Mouse (Mus musculus) kidney, adult 9 months (tissue): Measurements from ENCODE around the gene A730071L15Rik.

Experiments
- DNase-seq: peaks from one replicate; pipeline ENCODE4 v3.0.0; 2022

The A730071L15Rik gene

DNA sequence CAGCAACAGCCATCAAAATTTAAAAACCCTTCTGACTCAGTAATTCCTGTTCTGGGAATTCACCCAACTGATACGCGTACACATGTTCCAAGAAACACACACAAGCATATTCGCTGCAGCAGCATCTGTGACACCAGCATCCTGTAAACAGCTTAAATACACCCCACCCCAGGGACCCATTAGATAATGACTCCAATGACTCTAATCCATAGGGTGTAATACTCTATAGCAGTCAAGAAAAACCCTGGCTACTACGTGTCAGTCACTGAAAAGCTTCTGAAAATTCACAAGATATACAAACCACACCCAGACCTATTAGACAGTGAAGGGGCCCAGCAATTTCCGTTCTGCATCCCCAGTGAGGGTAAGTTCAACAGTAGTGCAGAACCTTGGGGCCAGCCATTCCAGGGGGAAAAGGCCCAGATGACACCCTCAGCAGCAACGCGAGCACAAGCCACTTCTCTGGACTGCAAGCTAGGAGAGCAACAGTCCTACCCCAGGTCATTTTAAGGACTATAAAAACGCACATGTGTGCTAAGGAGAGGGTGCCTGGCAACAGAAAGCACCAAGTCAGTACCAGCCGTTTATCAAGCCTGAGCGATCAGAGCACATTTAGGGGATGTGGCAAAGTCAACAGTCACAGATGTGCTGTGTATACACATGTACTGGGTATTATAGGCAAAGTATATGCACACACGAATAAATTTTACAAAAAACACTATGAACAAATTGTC lies 15.5 kb upstream of the A730071L15Rik start:
- no peak for DNase-seq

DNA sequence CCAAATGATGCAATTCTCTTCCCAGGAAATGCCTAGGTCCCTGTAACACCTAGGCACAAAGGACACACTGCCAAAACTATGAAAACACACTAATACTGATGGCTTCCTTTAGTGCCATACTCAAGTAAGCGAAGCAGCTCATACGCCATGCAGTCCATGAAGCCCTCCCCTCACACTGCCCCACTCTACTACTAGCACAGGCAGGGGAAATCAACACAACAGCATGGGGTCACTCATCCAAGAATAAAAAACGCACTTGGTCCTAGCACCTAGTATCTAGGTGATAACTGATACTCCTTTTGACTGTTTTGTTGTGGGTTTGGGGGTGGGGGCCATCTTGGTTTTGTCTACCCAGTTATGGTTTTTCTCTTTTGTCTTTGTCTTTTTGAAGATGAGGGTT lies 12.4 kb upstream of the A730071L15Rik start:
- DNase-seq: no peak

DNA sequence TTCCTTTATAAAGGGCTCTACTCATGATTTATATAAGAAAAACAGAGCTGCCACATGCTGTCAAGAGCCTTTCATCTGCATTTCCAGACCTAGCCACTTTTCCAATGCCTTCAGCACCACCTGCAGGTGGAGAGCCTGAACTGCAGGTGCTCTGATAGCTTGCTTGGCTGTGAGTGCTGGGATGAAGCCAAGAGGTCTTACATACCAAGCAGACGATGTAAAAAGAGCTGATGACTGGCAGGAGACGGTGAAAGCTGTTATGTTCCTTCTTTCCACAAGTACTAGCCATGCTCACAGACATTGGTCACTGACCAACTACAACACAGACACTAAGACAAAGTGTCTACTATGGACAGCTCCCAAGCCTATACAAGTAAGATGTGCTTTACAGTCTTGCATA lies 12.0 kb upstream of the A730071L15Rik start:
- DNase-seq: peak; percentile 93

DNA sequence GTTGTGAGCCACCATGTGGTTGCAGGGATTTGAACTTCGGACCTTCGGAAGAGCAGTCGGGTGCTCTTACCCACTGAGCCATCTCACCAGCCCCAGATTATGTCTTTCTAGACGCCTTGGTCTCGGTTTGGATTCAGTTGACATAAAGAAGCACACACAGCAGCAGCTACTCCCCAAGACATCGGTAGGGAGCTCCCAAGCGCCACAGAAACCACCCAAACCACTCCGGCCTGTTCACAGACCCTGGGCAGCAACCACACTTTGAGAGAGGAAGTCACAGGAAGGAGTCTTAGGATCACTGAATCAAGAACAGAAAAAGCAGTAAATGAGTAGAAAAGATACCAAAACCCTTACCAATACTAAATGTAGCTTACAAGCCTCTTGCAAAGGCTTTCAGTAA lies 3.0 kb upstream of the A730071L15Rik start:
- no peak for DNase-seq

DNA sequence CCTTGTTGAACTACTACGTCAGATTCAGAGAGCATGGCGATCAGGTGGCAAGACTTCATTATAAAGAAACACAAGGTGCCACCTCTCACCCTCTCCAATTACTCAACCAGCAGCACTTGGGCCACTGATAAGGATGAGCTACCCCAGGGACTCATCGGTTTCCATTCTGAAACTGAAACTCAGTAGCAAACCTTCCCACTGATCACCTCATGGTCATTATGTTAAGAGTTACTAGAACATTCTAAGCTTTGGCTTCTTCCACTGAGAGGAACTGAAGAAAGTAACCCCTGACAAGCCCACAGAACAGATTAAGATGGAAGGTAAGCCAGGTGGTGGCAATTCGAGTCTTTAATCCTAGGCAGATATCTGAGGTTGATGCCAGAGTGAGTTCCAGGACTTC lies 1.4 kb upstream of the A730071L15Rik start:
- no peak for DNase-seq

DNA sequence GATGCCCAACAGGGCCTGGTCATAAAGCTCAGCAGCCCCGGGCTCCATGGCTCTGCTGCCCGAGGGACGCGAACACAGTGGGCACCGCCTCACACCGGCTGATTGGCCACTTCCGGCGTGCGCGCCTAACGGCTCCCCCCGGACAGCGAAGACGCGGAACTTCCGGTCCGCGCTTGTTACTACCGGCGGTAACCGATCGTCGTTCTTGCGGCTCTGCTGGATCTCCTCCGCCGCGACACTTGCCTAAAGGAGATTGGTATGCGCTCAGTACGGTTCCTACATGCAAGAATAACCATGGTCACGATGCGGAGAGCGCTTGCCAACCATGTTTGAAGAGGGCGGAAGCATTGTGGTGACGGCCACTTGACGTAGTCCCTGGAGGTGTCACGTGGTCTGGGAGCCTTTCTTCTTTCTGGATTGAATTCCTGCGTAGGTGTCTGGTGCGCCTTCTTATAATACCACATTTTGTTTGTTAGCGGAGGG lies 299 bp downstream of the A730071L15Rik start, which contains the start of gene Nudcd3:
Gene Nudcd3 (minus strand): TSS at position 329 of the 483 bp plus-strand sequence.
- peak; percentile 92 for DNase-seq

DNA sequence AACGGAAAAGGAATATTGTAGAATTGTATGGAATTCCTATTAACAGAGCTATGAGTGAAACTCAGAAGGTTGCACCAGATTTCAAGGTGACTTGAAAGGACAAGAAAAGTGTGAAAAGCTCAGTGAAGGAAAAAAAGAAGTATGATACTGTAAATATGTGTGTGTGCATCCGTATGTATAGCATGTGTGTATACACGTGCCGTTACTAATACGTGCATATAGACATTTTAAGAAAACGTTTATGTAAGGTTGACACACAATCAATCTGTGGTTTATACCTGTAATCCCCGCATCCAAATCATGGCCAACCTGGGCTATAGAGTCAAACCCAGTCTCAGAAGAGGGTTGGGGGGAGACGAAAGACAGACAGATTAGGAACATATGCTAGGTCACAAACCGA lies 741 bp downstream of the A730071L15Rik start:
- no peak for DNase-seq

DNA sequence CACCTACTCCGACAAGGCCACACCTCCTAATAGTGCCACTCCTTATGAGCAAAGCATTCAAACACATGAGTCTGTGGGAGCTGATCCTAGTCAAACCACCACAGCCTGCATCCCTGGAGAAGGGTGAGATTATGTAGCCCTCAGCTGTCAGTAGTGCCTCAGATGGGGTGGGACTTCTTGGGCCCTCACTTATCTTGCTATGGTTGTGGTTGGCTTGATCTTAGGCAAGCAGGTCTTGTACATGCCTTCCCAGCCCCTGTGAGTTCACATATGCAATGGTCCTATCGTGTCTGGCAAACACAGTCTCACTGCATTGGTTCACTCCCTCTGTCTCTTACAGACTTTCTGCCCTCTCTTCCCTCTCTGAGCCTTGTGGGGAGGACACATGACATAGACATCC lies 7.3 kb downstream of the A730071L15Rik start:
- DNase-seq: no peak

DNA sequence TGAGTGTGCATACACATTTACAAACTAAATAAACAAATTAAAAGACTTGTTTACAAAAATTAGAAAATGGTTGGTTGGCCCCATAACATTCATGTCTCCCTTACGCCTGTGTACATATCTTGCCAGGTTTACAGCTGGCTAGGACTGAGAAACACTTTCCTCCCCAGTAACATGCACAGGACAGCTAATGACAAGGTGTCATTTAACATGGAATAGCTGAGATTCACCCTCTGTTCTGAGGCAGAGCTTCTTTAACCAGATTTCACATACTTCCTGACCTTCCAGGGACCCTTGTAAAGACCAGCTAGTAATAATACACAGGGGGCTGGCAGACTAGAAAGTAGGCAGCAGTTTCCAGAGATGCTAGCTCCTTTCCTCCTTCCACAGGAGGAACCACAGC lies 8.3 kb downstream of the A730071L15Rik start:
- no peak for DNase-seq

DNA sequence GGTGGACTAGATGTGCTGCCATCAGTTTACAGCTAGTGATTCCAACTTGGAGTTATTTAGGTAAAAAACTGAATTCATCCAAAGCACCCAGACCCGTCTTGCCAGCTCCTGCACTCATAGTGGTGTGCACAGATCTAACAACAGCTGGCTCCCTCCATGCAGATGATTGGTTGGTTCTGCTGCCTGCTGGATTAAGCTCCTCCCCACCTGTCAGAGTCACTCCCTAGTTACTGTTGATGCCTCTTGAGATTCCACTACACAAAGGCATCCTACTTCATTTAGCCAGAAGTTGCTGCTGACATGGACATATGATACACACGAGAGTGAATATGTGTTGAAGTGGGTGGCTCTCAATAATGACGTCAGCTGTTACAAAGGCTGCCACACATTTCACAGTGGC lies 17.0 kb downstream of the A730071L15Rik start:
- DNase-seq: no peak

DNA sequence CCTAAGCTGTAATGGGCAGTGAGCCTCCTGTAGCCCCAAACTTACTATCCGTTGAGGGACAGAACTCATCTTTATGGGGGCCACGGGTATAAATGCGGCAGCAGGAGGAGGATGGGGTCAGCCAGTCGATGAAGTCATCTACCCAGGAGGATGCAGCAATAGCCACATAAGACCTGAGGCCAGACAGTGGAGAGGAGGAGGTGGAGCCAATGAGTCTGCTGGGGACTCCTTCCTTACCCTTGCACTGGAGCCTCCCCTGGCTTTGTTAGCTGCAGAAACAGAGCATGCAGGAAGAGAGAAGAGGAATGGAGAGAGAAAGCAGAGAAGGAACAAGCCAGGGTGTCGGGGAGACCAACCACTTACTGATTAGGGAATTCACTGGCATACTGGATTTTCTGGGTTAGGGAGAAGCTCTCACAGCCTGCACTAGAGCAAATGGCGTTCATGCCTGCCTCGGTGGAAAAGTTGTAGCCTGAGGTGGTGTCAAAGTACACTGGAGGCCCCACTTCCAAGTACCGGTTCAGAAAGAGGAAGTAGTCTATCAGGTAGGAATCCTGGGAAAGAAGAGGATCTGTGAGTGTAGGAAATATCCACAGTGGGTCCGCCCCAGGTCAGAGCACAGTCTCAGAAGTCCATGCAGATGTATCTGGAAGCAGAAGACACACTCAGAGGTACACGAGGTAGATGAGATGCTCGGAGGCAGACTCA lies 18.5 kb downstream of the A730071L15Rik start:
- no peak for DNase-seq

DNA sequence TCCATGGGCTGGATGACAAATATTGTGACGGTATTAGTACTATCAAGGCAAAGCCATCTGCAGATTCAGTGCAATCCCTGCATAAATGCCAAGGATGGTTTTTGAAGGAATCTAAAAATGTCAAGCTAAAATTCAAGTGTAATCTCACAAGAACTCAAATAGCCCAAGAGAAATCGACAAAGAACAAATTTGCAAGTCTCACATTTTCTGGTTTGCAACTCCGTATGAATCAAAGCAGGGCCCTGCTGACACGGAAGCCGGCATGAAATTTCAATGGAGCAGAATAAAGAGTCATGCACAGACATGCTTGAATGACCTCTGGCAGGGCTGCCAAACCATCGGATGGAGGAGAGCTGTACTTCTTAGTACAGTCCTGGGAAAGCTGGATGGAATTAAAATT lies 20.1 kb downstream of the A730071L15Rik start:
- no peak for DNase-seq

DNA sequence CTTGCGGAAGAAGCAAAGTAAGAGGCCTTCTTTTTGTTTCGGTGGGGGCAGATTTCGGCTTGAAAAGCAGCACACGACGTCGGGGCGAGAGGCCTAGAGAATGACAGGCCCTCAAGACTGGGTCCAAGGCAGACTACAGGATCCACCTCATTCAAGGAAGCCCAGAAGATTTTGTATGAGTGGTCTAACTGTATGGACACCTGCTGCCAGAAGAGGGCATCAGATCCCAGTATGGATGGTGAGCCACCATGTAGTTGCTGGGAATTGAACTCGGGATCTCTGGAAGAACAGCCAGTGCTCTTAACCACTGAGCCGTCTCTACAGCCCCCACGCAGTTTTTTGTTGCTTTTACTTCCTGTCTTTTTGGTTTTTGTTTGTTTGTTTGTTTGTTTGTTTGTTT lies 22.4 kb downstream of the A730071L15Rik start:
- DNase-seq: no peak

DNA sequence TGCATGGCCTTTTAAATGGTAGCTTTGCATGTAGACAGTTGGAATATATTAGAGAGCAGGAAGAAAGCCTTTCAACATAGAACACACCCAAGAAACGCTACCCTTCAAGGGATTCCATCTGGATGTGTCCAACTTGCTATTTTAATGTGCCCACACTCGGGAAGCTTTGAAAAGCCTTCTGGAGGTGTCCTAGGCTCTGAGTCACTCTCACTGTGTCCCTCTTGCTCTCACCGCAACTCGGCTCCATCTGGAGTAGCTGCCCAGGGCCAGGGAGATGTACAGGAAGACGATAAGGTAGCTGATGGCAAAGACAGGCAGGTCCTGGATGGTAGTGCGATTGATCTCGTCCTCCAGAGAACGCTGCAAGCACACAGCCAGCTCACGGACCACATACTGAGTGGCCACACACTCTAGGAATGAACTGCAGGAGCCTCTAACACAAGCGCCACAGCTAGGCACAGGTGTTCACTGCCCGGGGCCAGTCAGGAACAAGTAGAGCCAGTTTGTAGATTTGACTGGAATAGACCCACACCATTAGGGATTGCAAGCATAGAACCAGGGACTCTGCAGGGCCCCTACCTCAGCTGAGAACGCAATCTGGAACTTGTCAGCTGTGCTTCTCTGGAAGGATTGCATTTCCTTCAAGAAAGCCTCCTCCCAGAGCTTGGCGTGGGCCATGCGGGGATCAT lies 24.9 kb downstream of the A730071L15Rik start:
- peak; percentile 9 for DNase-seq

DNA sequence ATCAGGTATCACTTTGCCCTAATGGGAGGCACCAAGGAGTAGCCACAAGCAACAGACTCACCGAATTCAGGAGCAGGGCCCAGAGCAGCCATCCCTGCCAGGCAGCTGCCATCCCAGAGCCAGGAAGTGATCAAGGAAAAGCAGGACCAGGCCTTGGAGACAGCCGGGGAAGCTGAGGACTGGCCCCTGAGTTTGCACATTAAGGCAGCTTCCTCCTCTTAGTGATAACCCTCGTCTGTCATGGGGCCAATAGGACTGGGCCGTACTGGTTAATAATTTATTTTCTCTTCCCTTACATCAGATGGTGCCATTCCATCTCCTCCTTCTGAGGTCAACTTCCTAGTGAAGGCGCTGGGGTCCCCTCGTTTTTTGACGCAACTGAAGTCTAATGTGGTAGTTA lies 30.2 kb downstream of the A730071L15Rik start, which contains the start of gene Npc1l1:
Gene Npc1l1 (minus strand): TSS at position 132 of the 400 bp plus-strand sequence.
- no peak for DNase-seq

DNA sequence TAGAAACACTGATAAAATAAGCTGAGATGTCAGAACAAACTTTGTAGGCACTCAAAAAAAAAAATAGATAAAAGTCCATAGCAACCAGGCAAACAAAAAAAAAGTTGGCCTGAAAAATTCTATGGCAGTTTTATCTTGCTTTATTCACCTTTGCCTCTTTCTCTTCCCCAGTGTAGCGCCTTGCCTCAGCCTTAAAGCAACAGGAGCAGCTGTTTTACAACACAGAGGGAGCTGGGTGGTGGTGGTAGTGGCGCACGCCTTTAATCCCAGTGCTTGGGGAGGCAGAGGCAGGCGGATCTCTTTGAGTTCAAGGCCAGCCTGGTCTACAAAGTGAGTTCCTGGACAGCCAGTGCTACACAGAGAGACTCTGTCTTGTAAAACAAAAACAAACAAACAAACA lies 33.2 kb downstream of the A730071L15Rik start:
- DNase-seq: no peak

DNA sequence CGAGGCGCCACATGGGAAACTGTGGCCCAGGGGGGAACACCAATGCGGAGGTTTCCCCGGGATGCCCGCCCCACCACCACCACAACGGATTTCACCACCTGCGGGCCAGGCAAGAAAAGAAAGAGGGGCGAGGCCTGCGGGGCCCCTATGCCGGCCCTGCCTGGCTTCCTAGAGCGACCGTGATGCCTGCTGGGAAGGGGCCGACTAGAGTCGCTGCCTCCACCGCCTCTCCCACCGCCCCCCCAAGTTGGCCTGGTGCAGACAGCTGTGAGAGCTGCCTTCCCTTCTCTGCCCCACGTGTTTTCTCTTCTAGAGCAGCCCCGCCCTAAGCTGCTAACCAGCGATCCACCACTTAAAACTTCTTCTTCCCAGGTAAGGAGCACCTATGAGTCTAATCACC lies 44.9 kb downstream of the A730071L15Rik start:
- DNase-seq: no peak
